ENCODE assay signal across 24 mouse cellular contexts in the genomic region with DNA sequence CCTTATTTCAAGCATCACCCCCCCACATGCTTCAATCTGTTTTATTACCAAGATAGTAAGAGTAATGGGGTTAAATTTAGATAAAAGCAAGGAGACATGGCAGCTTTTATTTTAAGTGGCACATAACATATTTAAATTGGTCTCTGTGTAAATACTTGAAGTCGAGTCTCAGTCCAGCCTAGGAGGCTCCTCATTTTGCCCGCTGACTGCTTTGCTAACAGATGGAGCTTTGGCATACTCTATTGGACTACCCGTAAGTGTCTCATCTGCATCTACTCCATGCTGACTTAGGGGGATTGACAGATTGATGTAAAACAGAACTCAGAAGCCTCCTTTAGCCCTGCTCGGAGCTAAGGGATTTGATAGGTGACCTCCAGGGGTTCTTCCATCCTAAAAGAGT. TPM values are rescaled to one million over a fixed set of nuclear protein-coding genes. Genes with fewer than 3 reads are reported as not detected.
DNase-seq lines count a peak whose midpoint lies in the region; ATAC-seq lines count a peak whose summit lies in the region.
"Had no signal": no experiment of that assay in that cellular context is flagged by ENCODE, and none has a peak within 500 bp of the region (broad histone marks: within the 10 kb centered on the region; RNA-seq: fewer than 3 reads in every experiment).

No protein-coding gene starts in this region.

- peak; percentile 45 to 54 for DNase-seq in cerebellum, postnatal 10 days
- DNase-seq in cerebellum, adult 11-12 months, result no peak
- DNase-seq in frontal cortex, postnatal 25 days (ENCODE audit: low spot score in 2 of 2), result no peak
- DNase-seq in right cerebral cortex, postnatal 10 days (ENCODE audit: low spot score in 2 of 2), result peak; percentile 51 to 70
- DNase-seq in right cerebral cortex, adult 2 months (ENCODE audit: low spot score in 2 of 2), result no peak
- DNase-seq in urinary bladder, adult 2 months (ENCODE audit: low spot score), result no peak
- DNase-seq: adrenal gland, adult 2 months; adrenal gland, postnatal 10 days; adrenal gland, postnatal 25 days; B cell, adult 2 months; cerebellum, adult 18-20 months; cerebellum, adult 8-10 months; cerebellum, adult 9-11 months; cerebellum, postnatal 25 days had no signal

- ATAC-seq in frontal cortex, adult (ENCODE audit: low TSS enrichment), result peak; percentile 77
- ATAC-seq: CD4-positive, CD25-positive, alpha-beta regulatory T cell, adult 4 months; forebrain, embryonic 13.5 days; forebrain, embryonic 15.5 days had no signal

RNA-seq across cellular contexts. Expression of gene 9630041A04Rik, which starts 17.7 kb away (rescaled TPM):
- not detected in 2 replicates for polyA plus RNA-seq in urinary bladder, adult 2 months (2012; rRNA removed)
- polyA plus RNA-seq: adrenal gland, adult 2 months; CD4-positive, CD25-positive, alpha-beta regulatory T cell, adult 4 months; cortical plate, adult 2 months; embryonic facial prominence, embryonic 10.5 days; embryonic facial prominence, embryonic 12.5 days; embryonic facial prominence, embryonic 14.5 days; frontal cortex, adult 2 months; G1E had no signal

Comparison
In these comparisons a context has a peak if more than half of its experiments do, and no peak if none do; other contexts are left out.
1. DNase-seq: peak in cerebellum, postnatal 10 days (2 of 2) and right cerebral cortex, postnatal 10 days (2 of 2); none in cerebellum, adult 11-12 months (single experiment), frontal cortex, postnatal 25 days (0 of 2), right cerebral cortex, adult 2 months (0 of 2) and urinary bladder, adult 2 months (single experiment).